22 mouse cellular contexts compared by ENCODE assay signal in genomic region chr1:35858342-35858741, GRCm38 (mm10).
DNase-seq lines count a peak whose midpoint lies in the region; ATAC-seq and TF ChIP-seq lines count a peak whose summit lies in the region.
"Had no signal": no experiment of that assay in that cellular context is flagged by ENCODE, and none has a peak within 500 bp of the region (broad histone marks: within the 10 kb centered on the region; RNA-seq: fewer than 3 reads in every experiment).

No protein-coding gene starts in this region.

- TF ChIP-seq CTCF in kidney, postnatal 0 days (IDR thresholded peaks at IDR 0.05; ENCODE audit: low read depth) = no peak

- 58% methylated on average over 3 of the region's 3 CpGs for WGBS in kidney, embryonic 14.5 days
- WGBS in intestine, embryonic 15.5 days = 49% methylated on average over 3 of the region's 3 CpGs
- WGBS in kidney, postnatal 0 days = 49% methylated on average over 3 of the region's 3 CpGs
- WGBS in stomach, embryonic 16.5 days = 44% methylated on average over 3 of the region's 3 CpGs
- WGBS in midbrain, embryonic 10.5 days = 77% methylated on average over 3 of the region's 3 CpGs

- no peaks in the 10 kb centered on the region for H3K27me3 ChIP-seq in kidney, embryonic 14.5 days (ENCODE audit: control insufficient read depth, insufficient read depth, low read length)
- H3K27me3 ChIP-seq in intestine, embryonic 15.5 days (replicated peaks) = no peaks in the 10 kb centered on the region
- no peaks in the 10 kb centered on the region for H3K27me3 ChIP-seq in kidney, postnatal 0 days (ENCODE audit: insufficient read depth, low read length)
- H3K27me3 ChIP-seq in stomach, embryonic 16.5 days (ENCODE audit: control insufficient read depth, insufficient read depth, low read length) = no peaks in the 10 kb centered on the region
- H3K27me3 ChIP-seq in midbrain, embryonic 10.5 days (ENCODE audit: low read depth, poor library complexity, severe bottlenecking) = no peaks in the 10 kb centered on the region
- H3K27me3 ChIP-seq: embryonic facial prominence, embryonic 15.5 days; heart, embryonic 12.5 days; neural tube, embryonic 15.5 days; Patski had no signal

- no peaks in the 10 kb centered on the region for H3K9me3 ChIP-seq in kidney, embryonic 14.5 days (ENCODE audit: control insufficient read depth, low read length)
- no peaks in the 10 kb centered on the region for H3K9me3 ChIP-seq in intestine, embryonic 15.5 days
- no peaks in the 10 kb centered on the region for H3K9me3 ChIP-seq in kidney, postnatal 0 days (replicated peaks; ENCODE audit: low read length)
- no peaks in the 10 kb centered on the region for H3K9me3 ChIP-seq in stomach, embryonic 16.5 days (replicated peaks; ENCODE audit: control insufficient read depth, low read length)
- no peaks in the 10 kb centered on the region for H3K9me3 ChIP-seq in midbrain, embryonic 10.5 days (replicated peaks)
- H3K9me3 ChIP-seq: embryonic facial prominence, embryonic 15.5 days; forebrain, embryonic 10.5 days; heart, embryonic 12.5 days; neural tube, embryonic 15.5 days had no signal

- no peak overlapping the region for H3K4me3 ChIP-seq in kidney, embryonic 14.5 days (ENCODE audit: low read length)
- H3K4me3 ChIP-seq in intestine, embryonic 15.5 days (replicated peaks) = no peak overlapping the region
- no peak overlapping the region for H3K4me3 ChIP-seq in kidney, postnatal 0 days (replicated peaks; ENCODE audit: low read depth, low read length)
- H3K4me3 ChIP-seq in stomach, embryonic 16.5 days (replicated peaks; ENCODE audit: low read length) = no peak overlapping the region
- H3K4me3 ChIP-seq in midbrain, embryonic 10.5 days = no peak overlapping the region
- H3K4me3 ChIP-seq: embryonic facial prominence, embryonic 15.5 days; forebrain, embryonic 10.5 days; heart, embryonic 12.5 days; layer of hippocampus, adult 2 months; myocyte; neural tube, embryonic 15.5 days had no signal

- no peak overlapping the region for H3K4me2 ChIP-seq in kidney, embryonic 14.5 days (replicated peaks; ENCODE audit: low read depth, low read length)
- no peak overlapping the region for H3K4me2 ChIP-seq in intestine, embryonic 15.5 days (replicated peaks)
- H3K4me2 ChIP-seq in kidney, postnatal 0 days (ENCODE audit: low read length) = no peak overlapping the region
- no peak overlapping the region for H3K4me2 ChIP-seq in stomach, embryonic 16.5 days (ENCODE audit: low read depth, low read length)
- H3K4me2 ChIP-seq: embryonic facial prominence, embryonic 15.5 days; heart, embryonic 12.5 days; neural tube, embryonic 15.5 days had no signal

- DNase-seq in kidney, adult 11 months = peak; percentile 53
- peak; percentile 37 for DNase-seq in kidney, postnatal 0 days (ENCODE audit: low spot score)
- no peak for DNase-seq in frontal cortex, postnatal 36 days (ENCODE audit: low spot score in 2 of 2)
- no peak for DNase-seq in midbrain, embryonic 10.5 days (ENCODE audit: low spot score)
- DNase-seq in embryo, embryonic 9.5 days (ENCODE audit: extremely low spot score) = no peak
- DNase-seq: cerebellum, adult 9-11 months; heart, postnatal 4 days; left cerebral cortex, postnatal 4 days; lung, adult 18-20 months; midbrain, embryonic 14.5 days; thymus, postnatal 4 days had no signal

- H3K27ac ChIP-seq in kidney, embryonic 14.5 days (ENCODE audit: low read depth, low read length) = no peak overlapping the region
- H3K27ac ChIP-seq in intestine, embryonic 15.5 days = no peak overlapping the region
- peak overlapping the region; percentile 63; the same call in 1 of the 2 replicates for H3K27ac ChIP-seq in kidney, postnatal 0 days
- no peak overlapping the region for H3K27ac ChIP-seq in stomach, embryonic 16.5 days (ENCODE audit: low read length)
- no peak overlapping the region for H3K27ac ChIP-seq in midbrain, embryonic 10.5 days (replicated peaks)
- H3K27ac ChIP-seq: embryonic facial prominence, embryonic 15.5 days; forebrain, embryonic 10.5 days; layer of hippocampus, adult 2 months; neural tube, embryonic 15.5 days had no signal

- no peak for ATAC-seq in kidney, embryonic 14.5 days (ENCODE audit: low FRiP score, low TSS enrichment)
- ATAC-seq in intestine, embryonic 15.5 days = peak; percentile 68
- peak; percentile 69; the same call in 1 of the 2 replicates for ATAC-seq in kidney, postnatal 0 days (replicated peaks; ENCODE audit: low FRiP score, low read depth)
- ATAC-seq in stomach, embryonic 16.5 days (ENCODE audit: insufficient read depth, low FRiP score) = peak; percentile 74; the same call in 1 of the 2 replicates
- ATAC-seq: hindbrain, embryonic 16.5 days; Patski had no signal

- no peaks in the 10 kb centered on the region for H3K36me3 ChIP-seq in kidney, embryonic 14.5 days (ENCODE audit: control insufficient read depth, insufficient read depth, low read length)
- no peaks in the 10 kb centered on the region for H3K36me3 ChIP-seq in intestine, embryonic 15.5 days
- no peaks in the 10 kb centered on the region for H3K36me3 ChIP-seq in kidney, postnatal 0 days (ENCODE audit: insufficient read depth, low read length)
- H3K36me3 ChIP-seq in stomach, embryonic 16.5 days (ENCODE audit: control insufficient read depth, insufficient read depth, low read length) = no peaks in the 10 kb centered on the region
- H3K36me3 ChIP-seq in midbrain, embryonic 10.5 days = no peaks in the 10 kb centered on the region
- H3K36me3 ChIP-seq: embryonic facial prominence, embryonic 15.5 days; forebrain, embryonic 10.5 days; heart, embryonic 12.5 days; neural tube, embryonic 15.5 days had no signal

- no peak overlapping the region for H3K9ac ChIP-seq in kidney, embryonic 14.5 days (ENCODE audit: low read depth, low read length)
- no peak overlapping the region for H3K9ac ChIP-seq in intestine, embryonic 15.5 days
- H3K9ac ChIP-seq in kidney, postnatal 0 days (ENCODE audit: low read depth, low read length) = no peak overlapping the region
- no peak overlapping the region for H3K9ac ChIP-seq in stomach, embryonic 16.5 days (ENCODE audit: low read length)
- H3K9ac ChIP-seq: embryonic facial prominence, embryonic 15.5 days; heart, embryonic 12.5 days; neural tube, embryonic 15.5 days had no signal

- no peaks in the 10 kb centered on the region for H3K4me1 ChIP-seq in kidney, embryonic 14.5 days (ENCODE audit: control insufficient read depth, insufficient read depth, low read length)
- no peaks in the 10 kb centered on the region for H3K4me1 ChIP-seq in intestine, embryonic 15.5 days (replicated peaks)
- no peaks in the 10 kb centered on the region for H3K4me1 ChIP-seq in kidney, postnatal 0 days (replicated peaks; ENCODE audit: insufficient read depth, low read length)
- H3K4me1 ChIP-seq in stomach, embryonic 16.5 days (ENCODE audit: control insufficient read depth, insufficient read depth, low read length) = no peaks in the 10 kb centered on the region
- H3K4me1 ChIP-seq in midbrain, embryonic 10.5 days = no peaks in the 10 kb centered on the region
- H3K4me1 ChIP-seq: embryonic facial prominence, embryonic 15.5 days; forebrain, embryonic 10.5 days had no signal

Comparison
In these comparisons a context has a peak if more than half of its experiments do, and no peak if none do; other contexts are left out.
1. DNase-seq: peak in kidney, adult 11 months (single experiment) and kidney, postnatal 0 days (single experiment); none in frontal cortex, postnatal 36 days (0 of 2), midbrain, embryonic 10.5 days (single experiment) and embryo, embryonic 9.5 days (single experiment).